Mouse (Mus musculus) testis, adult 2 months (tissue): ENCODE data around the gene Nup93. TPM values are rescaled to one million over a fixed set of nuclear protein-coding genes. Genes with fewer than 3 reads are reported as not detected.
"Not testable (repeated sequence)": the region's sequence is repeated elsewhere in the genome, so short reads cannot be mapped to it uniquely, and the experiment has no call there.

Source experiments
- H3K27ac ChIP-seq: fragments of 200-500 bp; 2 replicates; pipeline ENCODE4 v1.5.1; 2012; ENCODE audit warnings: low read depth, low read length; ENCODE audit not compliant: control insufficient read depth, insufficient read depth
- H3K27me3 ChIP-seq: fragments of 200-500 bp; 2 replicates; pipeline ENCODE4 v1.6.1; 2012; ENCODE audit warnings: mild to moderate bottlenecking, low read length, moderate library complexity; ENCODE audit not compliant: control insufficient read depth, insufficient read depth
- H3K36me3 ChIP-seq: fragments of 200-500 bp; 2 replicates; pipeline ENCODE4 v1.6.1; 2012; ENCODE audit warnings: mild to moderate bottlenecking, low read length; ENCODE audit not compliant: control insufficient read depth, insufficient read depth
- H3K4me1 ChIP-seq: fragments of 200-500 bp; 2 replicates; pipeline ENCODE4 v1.6.1; 2012; ENCODE audit warnings: low read length; ENCODE audit not compliant: control insufficient read depth, insufficient read depth
- H3K4me3 ChIP-seq: fragments of 200-500 bp; 2 replicates; pipeline ENCODE4 v1.5.1; 2012; ENCODE audit warnings: low read depth, mild to moderate bottlenecking, low read length, moderate library complexity, mixed read lengths; ENCODE audit not compliant: control insufficient read depth
- CTCF ChIP-seq: fragments of 200-500 bp; IDR thresholded peaks from 2 replicates; pipeline ENCODE4 v1.5.1; 2012; ENCODE audit warnings: low read depth, mild to moderate bottlenecking, inconsistent platforms, low read length, moderate library complexity; ENCODE audit not compliant: control insufficient read depth, insufficient read depth, insufficient replicate concordance
- POLR2A ChIP-seq: fragments of 200-500 bp; IDR thresholded peaks from 2 replicates; pipeline ENCODE4 v1.6.1; 2012; ENCODE audit warnings: low read depth, mild to moderate bottlenecking, inconsistent platforms, low read length, moderate library complexity; ENCODE audit not compliant: control insufficient read depth
- polyA plus RNA-seq: library from polyadenylated mRNA; depleted of rRNA; stranded (reverse); fragments of >200 nt; gene quantifications from 2 replicates; pipeline ENCODE4 v1.2.3, GENCODE M21; 2012; rRNA removed

The Nup93 gene
- polyA plus RNA-seq = 24.9 and 27.1 TPM in 2 replicates

DNA sequence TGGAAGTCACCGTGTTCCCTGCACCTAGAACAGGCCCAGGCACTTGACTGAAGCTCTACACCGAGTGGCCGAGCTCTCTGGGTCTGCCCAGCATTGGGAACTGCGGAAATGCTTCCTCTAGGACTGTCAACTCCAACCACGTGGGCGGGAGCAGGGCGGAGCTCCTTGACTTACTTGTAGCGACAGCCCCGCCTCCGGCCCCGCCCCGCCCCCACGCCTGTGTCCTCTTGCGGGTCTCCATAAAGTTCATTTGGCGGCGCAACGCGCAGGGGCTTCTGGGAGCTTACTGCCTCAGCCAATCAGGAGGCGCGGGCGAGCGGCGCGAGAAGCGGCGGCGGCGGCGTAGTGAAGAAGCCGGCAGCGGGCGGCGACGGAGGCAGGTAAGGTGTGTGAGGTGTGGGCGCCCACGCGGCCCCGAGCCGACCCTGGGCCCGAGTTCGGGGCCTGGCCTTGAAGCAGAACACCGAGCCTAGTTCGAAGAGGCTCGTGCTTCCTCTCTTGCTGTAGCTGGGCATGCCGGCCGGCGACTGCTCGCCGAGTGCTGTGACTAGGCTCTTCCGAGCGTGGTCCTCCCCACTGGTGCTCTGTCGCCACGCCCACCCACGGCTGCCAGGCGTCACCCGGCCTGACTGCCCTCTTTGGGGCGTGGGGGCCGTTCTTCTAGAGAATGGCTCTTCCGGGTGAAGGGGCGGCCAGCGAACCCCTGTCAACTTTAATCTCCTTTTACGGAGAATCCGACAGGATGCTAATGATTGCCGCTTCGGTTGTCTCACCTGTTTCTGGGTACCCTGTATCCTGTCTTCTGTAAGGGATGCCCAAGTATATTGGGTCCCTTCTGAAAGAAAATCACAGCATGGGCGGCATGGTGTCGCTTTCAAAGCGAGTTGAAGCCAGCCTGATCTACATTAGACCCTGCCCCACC lies at the start of gene Nup93:
Gene Nup93, plus strand, starts transcription at position 313 of the 922 bp plus-strand sequence.
- H3K27ac ChIP-seq = peak within 1 kb of the TSS; percentile 76
- H3K36me3 ChIP-seq = no peaks in the 10 kb centered on the region
- TF ChIP-seq CTCF (no peak), POLR2A (peak; percentile 71)
- no peaks in the 10 kb centered on the region for H3K27me3 ChIP-seq
- H3K4me1 ChIP-seq = peaks cover 4% of the 10 kb centered on the region; the same call in 1 of the 2 replicates
- peak within 1 kb of the TSS; percentile 89 for H3K4me3 ChIP-seq

DNA sequence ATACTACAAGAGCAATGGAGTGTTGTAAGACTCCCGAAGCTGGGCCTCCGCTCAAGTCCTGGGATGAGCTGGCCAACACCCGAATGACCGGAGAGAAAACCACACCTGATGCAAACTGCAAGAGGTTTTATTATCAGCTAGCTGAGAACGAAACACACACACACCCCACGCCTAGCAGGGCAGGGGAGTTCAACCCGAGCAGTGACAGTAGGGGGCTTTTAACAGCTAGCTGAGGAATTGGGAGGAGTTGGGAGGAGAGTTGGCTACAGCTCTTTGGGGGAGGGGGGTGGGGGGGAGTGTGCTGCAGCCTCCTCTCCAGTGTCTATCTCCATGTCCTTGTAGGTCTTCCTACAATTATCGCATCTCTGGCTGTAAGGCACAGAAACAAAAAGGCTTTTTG lies 48.6 kb upstream of the Nup93 start:
- not testable (repeated sequence) for H3K27me3 ChIP-seq, H3K4me1 ChIP-seq, H3K36me3 ChIP-seq, H3K4me3 ChIP-seq
- peak overlapping the region; percentile 34 for H3K27ac ChIP-seq

DNA sequence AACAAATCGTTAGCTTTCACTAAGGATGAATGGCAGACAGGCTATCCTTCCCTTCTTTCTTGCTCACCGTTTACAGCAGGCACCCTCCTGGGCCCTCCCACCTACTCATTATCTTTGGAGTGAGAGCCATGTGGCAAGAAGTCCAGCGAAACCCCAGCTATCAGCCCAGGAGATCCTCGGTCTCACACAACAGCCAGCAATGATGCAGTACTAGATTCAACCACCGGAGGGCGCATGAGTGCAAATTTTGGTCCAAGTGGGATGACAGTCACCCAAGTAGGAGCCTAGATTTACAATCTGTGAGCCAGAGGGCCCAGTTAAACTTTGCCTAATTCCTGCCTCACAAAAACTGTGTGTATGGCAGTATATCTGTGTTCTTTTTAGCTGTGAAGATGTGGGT lies 47.1 kb upstream of the Nup93 start:
- Histone ChIP-seq H3K27ac (no peak overlapping the region), H3K4me1 (peaks cover 14% of the 10 kb centered on the region), H3K27me3 (no peaks in the 10 kb centered on the region), H3K36me3 (no peaks in the 10 kb centered on the region), H3K4me3 (no peak overlapping the region)
- TF ChIP-seq POLR2A (no peak), CTCF (peak; percentile 92)

DNA sequence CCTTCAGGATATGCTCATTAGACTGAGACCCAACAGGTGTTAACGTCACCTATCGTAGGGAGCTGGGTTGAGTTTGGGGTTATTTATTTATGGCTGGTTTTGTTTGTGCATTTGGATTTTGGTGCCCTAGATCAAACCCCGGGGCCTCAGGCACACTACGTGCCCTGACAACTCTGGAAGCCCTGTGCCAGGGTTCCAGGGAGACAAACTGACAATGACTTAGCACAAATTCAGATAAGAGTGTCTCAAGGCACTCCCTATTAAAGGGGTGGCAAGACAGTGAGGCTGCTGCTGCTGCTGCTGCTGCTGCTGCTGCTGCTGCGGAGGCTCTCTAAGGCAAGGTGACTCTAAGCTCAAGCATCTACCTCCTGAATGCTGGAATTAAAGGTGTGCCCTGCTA lies 44.8 kb upstream of the Nup93 start:
- Histone ChIP-seq H3K27me3 (no peaks in the 10 kb centered on the region), H3K27ac (no peak overlapping the region), H3K4me1 (peaks cover 17% of the 10 kb centered on the region), H3K36me3 (no peaks in the 10 kb centered on the region), H3K4me3 (no peak overlapping the region)
- TF ChIP-seq CTCF = no peak
- TF ChIP-seq POLR2A = no peak

DNA sequence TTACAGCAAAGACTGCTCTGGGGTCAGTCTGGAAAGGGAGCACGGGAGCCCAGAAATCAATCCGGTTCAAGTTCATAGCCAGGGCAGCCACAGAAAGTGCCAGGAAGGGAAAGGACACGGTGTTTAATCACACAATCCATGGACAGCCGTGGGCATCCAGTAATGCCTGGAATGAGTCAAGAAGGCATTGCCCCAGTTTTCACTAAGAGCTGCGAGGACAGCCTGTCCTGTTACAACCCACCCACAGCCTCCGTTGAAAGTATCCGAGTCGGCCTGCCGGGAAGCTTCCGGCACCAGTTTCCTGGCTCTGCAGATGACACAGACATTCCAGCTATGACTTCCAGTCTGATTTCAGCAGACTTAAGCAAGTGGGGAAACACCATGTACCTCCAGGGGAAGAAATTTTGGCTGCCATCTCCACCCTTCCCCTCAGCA lies 43.0 kb upstream of the Nup93 start:
- Histone ChIP-seq H3K27ac (peak overlapping the region; percentile 99), H3K4me1 (peaks cover 17% of the 10 kb centered on the region), H3K27me3 (no peaks in the 10 kb centered on the region), H3K36me3 (no peaks in the 10 kb centered on the region), H3K4me3 (peak overlapping the region; percentile 90)
- no peak for TF ChIP-seq CTCF

DNA sequence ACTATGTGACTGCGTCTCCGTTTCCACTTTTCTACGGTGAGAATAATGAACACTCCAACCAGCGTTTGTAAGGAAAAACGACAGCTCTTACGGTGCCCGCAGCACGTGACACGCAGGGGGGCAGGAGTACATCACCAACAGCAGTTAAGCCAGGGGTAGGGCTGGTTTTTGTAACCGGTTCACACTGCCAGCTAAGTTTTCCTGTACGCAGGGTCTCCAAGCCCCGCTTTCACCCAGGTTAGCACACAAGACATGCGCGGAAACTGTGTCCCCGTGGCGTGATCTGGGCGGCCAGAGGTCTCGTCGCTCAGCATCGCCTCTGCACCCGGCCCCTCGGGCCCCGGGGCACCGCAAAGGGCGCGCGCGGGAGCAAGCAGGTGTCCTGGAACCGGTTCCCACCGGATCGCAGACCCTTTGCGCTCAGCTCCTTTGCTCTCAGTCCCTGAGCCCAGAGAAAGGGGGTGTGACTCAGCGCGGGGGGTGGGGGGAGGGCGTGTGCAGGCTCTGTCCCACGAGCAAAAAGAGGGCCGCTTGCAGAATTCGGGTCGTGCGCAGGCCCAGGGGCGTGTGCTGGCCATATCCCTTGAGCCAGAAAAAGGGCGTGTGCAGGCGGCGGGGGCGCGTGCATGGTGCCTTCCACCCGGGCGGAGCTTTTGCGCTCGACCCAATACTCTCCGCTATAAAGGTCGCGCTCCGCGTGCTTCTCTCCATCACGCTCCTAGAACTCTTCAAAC lies 42.1 kb upstream of the Nup93 start, which contains the start of gene Mt2:
Gene Mt2, plus strand, starts transcription at position 590 of the 734 bp plus-strand sequence.
- TF ChIP-seq CTCF (no peak), POLR2A (0 out of 2 replicates have a peak, but pooled peaks have one; percentile 87)
- H3K27ac ChIP-seq = peak within 1 kb of the TSS; percentile 99
- no peaks in the 10 kb centered on the region for H3K27me3 ChIP-seq
- peaks cover 17% of the 10 kb centered on the region for H3K4me1 ChIP-seq
- H3K36me3 ChIP-seq = no peaks in the 10 kb centered on the region
- H3K4me3 ChIP-seq = peak within 1 kb of the TSS; percentile 90
